Mouse (Mus musculus) gastrocnemius, postnatal 36 days (tissue): ENCODE measurements around the gene Mup12. TPM values are rescaled to one million over a fixed set of nuclear protein-coding genes. Genes with fewer than 3 reads are reported as not detected.
"Not testable (repeated sequence)": the region's sequence is repeated elsewhere in the genome, so short reads cannot be mapped to it uniquely, and the experiment has no call there.

Experiments
- DNase-seq, 2 experiments: peaks; one replicate each; pipeline ENCODE4 v3.0.0; 2022
- intact Hi-C: fragments of 180-260 bp; cut with DNase I; formaldehyde crosslinking; loops from one replicate; pipeline ENCODE4 v1.15.1; 2025
- long read RNA-seq, 2 experiments: library from polyadenylated mRNA; stranded (forward); transcript quantifications; one replicate each; pipeline ENCODE4 v2.0.0; 2021
- total RNA-seq, 2 experiments: library from RNA; stranded (reverse); gene quantifications; 2 replicates each; pipeline ENCODE4 v1.2.3; 2021

Mup12 gene
- 1 to 10 TPM in 1 of 2 experiments, under 1 TPM in 1; 0.89 to 1.7 TPM for total RNA-seq
- long read RNA-seq, experiment 1 = 0 reads
- long read RNA-seq, experiment 2 = 0 reads

GRCm38 (mm10) chr4:60741226-60741625, at the start of gene Mup12:
TSS of gene Mup12 (minus strand) at chr4:60741326.
- intact Hi-C loops = not testable (repeated sequence)

More at GRCm38 (mm10) chr4:60741226-60741625, at the start of gene Mup12:
- DNase-seq = not testable (repeated sequence)

Other genes with a start within 250 kb of the Mup12 start
- not detected for gene Mup1, start 239.4 kb downstream of the Mup12 start, total RNA-seq
- not detected for gene Mup10, start 159.1 kb downstream of the Mup12 start, total RNA-seq
- under 1 TPM; 0.30 to 0.74 TPM for gene Mup11, start 78.9 kb downstream of the Mup12 start, total RNA-seq
- gene Mup22, start 80.1 kb upstream of the Mup12 start, total RNA-seq = 10 to 100 TPM; 15.3 to 21.3 TPM